Mouse (Mus musculus) ES-Bruce4 (cell line): ENCODE results near the gene Grcc10.

Experiments used
- CTCF ChIP-seq: IDR thresholded peaks from one replicate; pipeline ENCODE4 v1.8.1; 2011; ENCODE audit warnings: low read depth, low read length
- POLR2A ChIP-seq: IDR thresholded peaks from one replicate; pipeline ENCODE4 v1.8.1; 2011; ENCODE audit warnings: low read length; ENCODE audit not compliant: insufficient read depth

DNA sequence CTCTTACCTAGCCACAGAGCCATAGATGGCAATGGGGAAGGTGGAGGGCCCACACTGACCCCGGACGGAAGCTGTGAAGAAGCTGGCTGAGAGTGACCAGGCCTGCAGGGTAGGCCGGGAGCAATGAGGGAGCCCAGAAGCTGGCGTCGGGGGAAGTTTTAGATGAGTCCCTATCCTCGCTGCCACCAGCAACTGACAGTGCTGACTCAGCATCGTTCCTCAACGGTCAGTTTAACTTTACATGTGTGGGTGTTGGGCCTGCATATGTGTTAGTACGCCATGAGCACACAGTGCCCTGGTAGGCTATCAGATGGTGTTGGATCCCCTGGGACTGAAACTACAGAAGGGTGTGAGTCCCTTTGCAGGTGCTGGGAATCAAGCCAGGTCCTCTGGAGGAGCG is 16.7 kb downstream of the Grcc10 start:
- TF ChIP-seq CTCF (no peak), POLR2A (no peak)
